Mouse (Mus musculus) neural tube, embryonic 11.5 days (tissue): Measurements from ENCODE around the gene Cramp1l. TPM values are rescaled to one million over a fixed set of nuclear protein-coding genes. Genes with fewer than 3 reads are reported as not detected.

Experiments used
- ATAC-seq: fragments of 200-750 bp; cut with Nextera tagmentation; 2 replicates; pipeline ENCODE4 v1.8.0; 2017; ENCODE audit warnings: moderate number of reproducible peaks, mild to moderate bottlenecking, moderate TSS enrichment, moderate library complexity; ENCODE audit not compliant: insufficient read depth, low FRiP score, low TSS enrichment
- DNase-seq: peaks from one replicate; pipeline ENCODE4 v3.0.0-alpha.2; 2015; ENCODE audit warnings: low spot score
- H3K27ac ChIP-seq: fragments of 300-500 bp; sonication (generic); 2 replicates; pipeline ENCODE4 v1.5.1; 2014; ENCODE audit warnings: low read depth, mild to moderate bottlenecking, low read length
- H3K27me3 ChIP-seq: fragments of 300-500 bp; sonication (generic); 2 replicates; pipeline ENCODE4 v1.6.1; 2014; ENCODE audit warnings: mild to moderate bottlenecking, low read length, mixed read lengths; ENCODE audit not compliant: control insufficient read depth, insufficient read depth
- H3K36me3 ChIP-seq: fragments of 300-500 bp; sonication (generic); 2 replicates; pipeline ENCODE4 v1.6.1; 2014; ENCODE audit warnings: mild to moderate bottlenecking, low read length, moderate library complexity, mixed read lengths; ENCODE audit not compliant: control insufficient read depth, insufficient read depth
- H3K4me1 ChIP-seq: fragments of 300-500 bp; sonication (generic); 2 replicates; pipeline ENCODE4 v1.6.1; 2014; ENCODE audit warnings: low read length, mixed read lengths; ENCODE audit not compliant: control insufficient read depth, insufficient read depth
- H3K4me2 ChIP-seq: fragments of 300-500 bp; sonication (generic); 2 replicates; pipeline ENCODE4 v1.6.1; 2014; ENCODE audit warnings: low read depth, mild to moderate bottlenecking, moderate library complexity
- H3K4me3 ChIP-seq: fragments of 300-500 bp; sonication (generic); 2 replicates; pipeline ENCODE4 v1.5.1; 2014; ENCODE audit warnings: low read depth, low read length
- H3K9ac ChIP-seq: fragments of 300-500 bp; sonication (generic); 2 replicates; pipeline ENCODE4 v1.6.1; 2014; ENCODE audit warnings: mild to moderate bottlenecking, low read length
- H3K9me3 ChIP-seq: fragments of 300-500 bp; sonication (generic); 2 replicates; pipeline ENCODE4 v1.6.1; 2016; ENCODE audit warnings: low read length; ENCODE audit not compliant: control insufficient read depth
- WGBS: fragments of 180-500 bp; shearing (Covaris S2); extraction: QIAGEN DNeasy Blood & Tissue Kit; methylation state at CpG from one replicate; pipeline ENCODE4 v1.1.7; 2014; 5-methylcytosine and 5-hydroxymethylcytosine counted together
- polyA plus RNA-seq: library from polyadenylated mRNA; unstranded; fragments of >200 nt; fragmentation: Nextera tagmentation; extraction: Ambion mirVana; gene quantifications from 2 replicates; pipeline ENCODE4 v1.2.1, GENCODE M21; 2014

Cramp1l gene
- polyA plus RNA-seq, 1 experiment from 2014 or later: 11.9 TPM

GRCm38 (mm10) chr17:24923246-24923645, 92.3 kb downstream of the Cramp1l start:
- no peaks in the 10 kb centered on the region for H3K9me3 ChIP-seq
- no peak overlapping the region for H3K4me2 ChIP-seq
- H3K9ac ChIP-seq: no peak overlapping the region
- H3K4me1 ChIP-seq: no peaks in the 10 kb centered on the region
- no peaks in the 10 kb centered on the region for H3K27me3 ChIP-seq
- 97% methylated on average over 1 of the region's 1 CpGs for WGBS
- no peak overlapping the region for H3K27ac ChIP-seq
- H3K4me3 ChIP-seq: no peak overlapping the region
- no peak for ATAC-seq
- H3K36me3 ChIP-seq: peaks cover 26% of the 10 kb centered on the region
- no peak for DNase-seq

DNA sequence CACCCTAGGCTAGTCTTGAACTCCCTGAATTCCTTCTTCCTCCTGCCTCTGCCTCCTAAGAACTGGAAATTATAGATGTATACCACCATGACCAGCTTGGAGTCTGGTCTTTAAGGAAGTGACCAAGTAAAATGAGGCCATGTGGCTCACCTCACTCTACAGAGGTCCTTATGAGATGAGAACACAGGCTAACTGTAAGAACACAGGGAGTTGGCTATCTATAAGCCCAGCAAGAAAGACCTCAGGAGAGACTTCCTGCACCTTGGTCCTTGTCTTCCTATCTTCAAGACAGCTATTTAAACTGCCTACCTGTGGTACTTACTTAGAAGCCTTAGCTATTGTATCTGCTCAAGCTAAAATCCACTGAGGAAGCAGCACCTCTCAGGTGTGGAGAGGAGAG, 101.6 kb downstream of the Cramp1l start:
- peaks cover 16% of the 10 kb centered on the region for H3K36me3 ChIP-seq

More for the DNA sequence above, 101.6 kb downstream of the Cramp1l start:
- Histone ChIP-seq H3K4me2 (no peak overlapping the region), H3K4me1 (no peaks in the 10 kb centered on the region), H3K4me3 (no peak overlapping the region), H3K27me3 (no peaks in the 10 kb centered on the region), H3K9ac (no peak overlapping the region), H3K9me3 (no peaks in the 10 kb centered on the region), H3K27ac (no peak overlapping the region)
- ATAC-seq (no peak), DNase-seq (no peak)

Other genes with a start within 250 kb of the Cramp1l start
- not detected in 2 replicates for gene Meiob, start 211.5 kb downstream of the Cramp1l start, polyA plus RNA-seq
- 32.9 and 34.5 TPM in 2 replicates for gene Hagh, start 175.6 kb downstream of the Cramp1l start, polyA plus RNA-seq
- gene Fahd1, start 165.4 kb downstream of the Cramp1l start, polyA plus RNA-seq: 16.2 and 19.0 TPM in 2 replicates
- 0.24 TPM in 1 of 2 replicates, not detected in the other for gene Igfals, start 149.8 kb downstream of the Cramp1l start, polyA plus RNA-seq
- gene Nubp2, start 129.4 kb downstream of the Cramp1l start, polyA plus RNA-seq: 82.3 and 88.8 TPM in 2 replicates
- gene Spsb3, start 129.1 kb downstream of the Cramp1l start, polyA plus RNA-seq: 45.2 and 49.6 TPM in 2 replicates
- 28.9 and 29.7 TPM in 2 replicates for gene Eme2, start 120.7 kb downstream of the Cramp1l start, polyA plus RNA-seq
- gene Mrps34, start 120.7 kb downstream of the Cramp1l start, polyA plus RNA-seq: 75.3 and 81.6 TPM in 2 replicates
- gene Nme3, start 119.3 kb downstream of the Cramp1l start, polyA plus RNA-seq: 38.4 and 57.1 TPM in 2 replicates
- gene Mapk8ip3, start 78.8 kb downstream of the Cramp1l start, polyA plus RNA-seq: 47.8 and 57.5 TPM in 2 replicates
- gene Jpt2, start 55.1 kb downstream of the Cramp1l start, polyA plus RNA-seq: 203 and 204 TPM in 2 replicates
- 21.9 and 25.8 TPM in 2 replicates for gene Ift140, start 297 bp upstream of the Cramp1l start, polyA plus RNA-seq
- gene Tmem204, start 67.8 kb upstream of the Cramp1l start, polyA plus RNA-seq: 11.4 and 13.3 TPM in 2 replicates
- gene Telo2, start 100.2 kb upstream of the Cramp1l start, polyA plus RNA-seq: 29.9 and 31.8 TPM in 2 replicates
- gene Ptx4, start 105.0 kb upstream of the Cramp1l start, polyA plus RNA-seq: not detected in 2 replicates
- 20.5 and 22.4 TPM in 2 replicates for gene Clcn7, start 117.6 kb upstream of the Cramp1l start, polyA plus RNA-seq
- gene Ccdc154, start 146.7 kb upstream of the Cramp1l start, polyA plus RNA-seq: not detected in 2 replicates
- gene Gm38655, start 159.7 kb upstream of the Cramp1l start, polyA plus RNA-seq: not detected in 2 replicates
- 30.5 and 31.8 TPM in 2 replicates for gene BC003965, start 168.8 kb upstream of the Cramp1l start, polyA plus RNA-seq
- 5.6 and 6.9 TPM in 2 replicates for gene Unkl, start 172.6 kb upstream of the Cramp1l start, polyA plus RNA-seq
- 51.9 and 58.7 TPM in 2 replicates for gene Gnptg, start 224.3 kb upstream of the Cramp1l start, polyA plus RNA-seq
- 59.8 and 63.6 TPM in 2 replicates for gene Tsr3, start 224.4 kb upstream of the Cramp1l start, polyA plus RNA-seq
- gene Baiap3, start 240.6 kb upstream of the Cramp1l start, polyA plus RNA-seq: 1.4 and 1.8 TPM in 2 replicates